In genomic region chr2:17546354-17546948, GRCm38 (mm10) we compare ENCODE assay signal across 26 mouse cellular contexts.
A peak's percentile ranks its signal among the peaks of the same experiment; 100 is the strongest.
DNase-seq lines count a peak whose midpoint lies in the region; ATAC-seq lines count a peak whose summit lies in the region.
"Had no signal": no experiment of that assay in that cellular context is flagged by ENCODE, and none has a peak within 500 bp of the region (broad histone marks: within the 10 kb centered on the region; RNA-seq: fewer than 3 reads in every experiment).

No protein-coding gene starts in this region.

- no peaks in the 10 kb centered on the region for H3K4me1 ChIP-seq in forebrain, embryonic 15.5 days
- H3K4me1 ChIP-seq in forebrain, embryonic 11.5 days (replicated peaks; ENCODE audit: control insufficient read depth, insufficient read depth, low read length), result no peaks in the 10 kb centered on the region
- H3K4me1 ChIP-seq: heart, embryonic 12.5 days; limb, embryonic 15.5 days; liver, embryonic 13.5 days had no signal

- no peaks in the 10 kb centered on the region for H3K27me3 ChIP-seq in forebrain, embryonic 15.5 days
- no peaks in the 10 kb centered on the region for H3K27me3 ChIP-seq in forebrain, embryonic 11.5 days (ENCODE audit: control insufficient read depth, insufficient read depth, low read length)
- H3K27me3 ChIP-seq: CH12.LX; heart, embryonic 12.5 days; limb, embryonic 15.5 days; liver, embryonic 13.5 days had no signal

- H3K9ac ChIP-seq in forebrain, embryonic 15.5 days (replicated peaks), result no peak overlapping the region
- H3K9ac ChIP-seq in forebrain, embryonic 11.5 days (ENCODE audit: low read length), result no peak overlapping the region
- H3K9ac ChIP-seq: heart, embryonic 12.5 days; hindbrain, embryonic 14.5 days; limb, embryonic 15.5 days; liver, embryonic 13.5 days had no signal

- peak; percentile 68 for ATAC-seq in forebrain, embryonic 15.5 days (replicated peaks)
- no peak for ATAC-seq in forebrain, embryonic 11.5 days (replicated peaks; ENCODE audit: low FRiP score)
- ATAC-seq: inflammation-experienced regulatory T-cells, adult 6 months had no signal

- H3K27ac ChIP-seq in forebrain, embryonic 15.5 days (replicated peaks), result no peak overlapping the region
- H3K27ac ChIP-seq in forebrain, embryonic 11.5 days (ENCODE audit: low read depth, low read length), result no peak overlapping the region
- H3K27ac ChIP-seq: heart, adult 2 months; hindbrain, embryonic 14.5 days; limb, embryonic 10.5 days; limb, embryonic 15.5 days; liver, embryonic 13.5 days; midbrain, embryonic 10.5 days; stomach, postnatal 0 days had no signal

- H3K4me2 ChIP-seq in forebrain, embryonic 15.5 days (replicated peaks), result no peak overlapping the region
- H3K4me2 ChIP-seq in forebrain, embryonic 11.5 days (ENCODE audit: low read depth, low read length, severe bottlenecking), result no peak overlapping the region
- H3K4me2 ChIP-seq: heart, embryonic 12.5 days; hindbrain, embryonic 14.5 days; limb, embryonic 15.5 days; liver, embryonic 13.5 days had no signal

- WGBS in forebrain, embryonic 15.5 days, result 29% methylated on average over 3 of the region's 3 CpGs
- WGBS in forebrain, embryonic 11.5 days, result 52% methylated on average over 3 of the region's 3 CpGs

- H3K36me3 ChIP-seq in forebrain, embryonic 15.5 days, result no peaks in the 10 kb centered on the region
- no peaks in the 10 kb centered on the region for H3K36me3 ChIP-seq in forebrain, embryonic 11.5 days (ENCODE audit: control insufficient read depth, insufficient read depth, low read length)
- H3K36me3 ChIP-seq: heart, embryonic 12.5 days; limb, embryonic 10.5 days; limb, embryonic 15.5 days; liver, embryonic 13.5 days; midbrain, embryonic 10.5 days had no signal

- no peak for DNase-seq in forebrain, embryonic 11.5 days (ENCODE audit: low spot score)
- DNase-seq in lung, postnatal 25 days (ENCODE audit: low spot score), result peak; percentile 28
- DNase-seq in lung, adult 18-20 months, result no peak
- peak; percentile 14 for DNase-seq in retina, postnatal 1 day
- DNase-seq in retina, embryonic 14.5 days (ENCODE audit: low spot score), result no peak
- no peak for DNase-seq in B cell, adult 2 months
- DNase-seq: adrenal gland, adult 8-10 months; cerebellum, adult 8-10 months; heart, adult 2 months; heart, postnatal 4 days; kidney, adult 11 months; kidney, postnatal 14 days; layer of hippocampus, adult 9-11 months; liver, embryonic 13.5 days; right cerebral cortex, postnatal 4 days; thymus, adult 18-20 months; thymus, postnatal 25 days had no signal

- no peak overlapping the region for H3K4me3 ChIP-seq in forebrain, embryonic 15.5 days
- no peak overlapping the region for H3K4me3 ChIP-seq in forebrain, embryonic 11.5 days (ENCODE audit: low read depth, low read length)
- H3K4me3 ChIP-seq: heart, adult 2 months; heart, embryonic 12.5 days; limb, embryonic 10.5 days; limb, embryonic 15.5 days; liver, embryonic 13.5 days; midbrain, embryonic 10.5 days had no signal

- H3K9me3 ChIP-seq in forebrain, embryonic 15.5 days, result no peaks in the 10 kb centered on the region
- no peaks in the 10 kb centered on the region for H3K9me3 ChIP-seq in forebrain, embryonic 11.5 days (ENCODE audit: control insufficient read depth, low read length)
- H3K9me3 ChIP-seq: heart, embryonic 12.5 days; limb, embryonic 10.5 days; limb, embryonic 15.5 days; liver, embryonic 13.5 days; midbrain, embryonic 10.5 days had no signal

Comparison
In these comparisons a context has a peak if more than half of its experiments do, and no peak if none do; other contexts are left out.
1. DNase-seq: peak in lung, postnatal 25 days (single experiment) and retina, postnatal 1 day (single experiment); none in forebrain, embryonic 11.5 days (single experiment), lung, adult 18-20 months (0 of 2), retina, embryonic 14.5 days (single experiment) and B cell, adult 2 months (0 of 2).